Mouse (Mus musculus) heart, adult 9 months (tissue): ENCODE data around the gene Dclk2.

Experiments used
- DNase-seq, 2 experiments: peaks; one replicate each; pipeline ENCODE4 v3.0.0; 2022; ENCODE audit warnings: low spot score in 2 of 2

The Dclk2 gene

DNA sequence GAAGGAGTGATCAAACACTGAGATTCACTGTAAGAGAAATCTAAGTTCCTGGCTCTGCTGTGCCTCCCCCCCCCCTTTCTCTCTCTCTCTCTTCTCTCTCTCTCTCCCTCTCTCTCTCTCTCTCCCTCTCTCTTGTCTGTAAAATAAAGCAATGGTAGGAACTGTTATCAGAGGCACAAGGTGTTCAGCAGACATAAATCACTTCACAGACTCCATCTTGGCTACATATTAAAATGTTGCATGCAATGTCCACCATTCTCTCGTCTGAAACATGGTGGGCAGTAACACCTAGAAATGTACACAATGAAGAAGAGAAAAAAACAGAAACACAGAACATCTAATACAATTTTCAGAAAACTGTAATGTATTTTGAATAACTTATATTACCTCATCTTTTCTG lies 161.3 kb downstream of the Dclk2 start:
- DNase-seq, result no peak

DNA sequence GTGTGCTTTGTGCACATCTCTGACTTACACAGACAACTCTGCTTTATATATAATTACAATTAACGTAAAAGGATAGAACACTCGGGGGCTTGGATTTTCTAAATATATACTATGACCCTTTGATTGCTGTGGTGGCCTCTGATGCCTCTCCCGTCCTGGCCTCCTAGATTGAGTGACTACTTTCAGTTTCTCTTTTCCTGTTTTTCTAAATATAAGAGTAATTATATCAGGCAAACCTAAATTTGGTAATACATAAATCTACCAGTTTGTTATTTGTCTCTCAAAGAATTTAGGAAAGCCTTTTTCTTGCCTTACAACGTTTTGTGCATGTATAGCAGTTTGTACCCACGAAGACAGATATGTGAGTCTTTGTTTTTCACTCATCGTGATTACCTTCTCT lies 161.9 kb downstream of the Dclk2 start:
- no peak for DNase-seq

DNA sequence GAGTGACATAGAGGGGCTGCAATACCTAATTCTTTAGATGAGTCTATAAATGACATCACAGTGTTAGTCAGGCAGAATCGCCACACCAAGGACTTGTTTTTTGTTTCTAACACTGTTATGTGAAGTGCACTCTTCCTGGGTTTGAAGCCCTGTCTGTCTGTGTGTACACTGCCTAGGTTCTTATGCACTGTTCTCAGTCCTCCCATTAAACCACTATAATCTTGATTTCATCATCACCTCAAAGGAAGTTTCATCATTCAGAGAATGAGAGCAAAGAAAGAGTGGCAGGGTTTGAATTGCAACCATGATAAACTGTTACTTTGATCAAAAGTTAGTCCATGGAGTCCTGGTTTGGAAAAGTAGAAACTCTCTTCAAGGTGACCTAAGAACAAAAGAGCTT lies 164.1 kb downstream of the Dclk2 start:
- no peak for DNase-seq

DNA sequence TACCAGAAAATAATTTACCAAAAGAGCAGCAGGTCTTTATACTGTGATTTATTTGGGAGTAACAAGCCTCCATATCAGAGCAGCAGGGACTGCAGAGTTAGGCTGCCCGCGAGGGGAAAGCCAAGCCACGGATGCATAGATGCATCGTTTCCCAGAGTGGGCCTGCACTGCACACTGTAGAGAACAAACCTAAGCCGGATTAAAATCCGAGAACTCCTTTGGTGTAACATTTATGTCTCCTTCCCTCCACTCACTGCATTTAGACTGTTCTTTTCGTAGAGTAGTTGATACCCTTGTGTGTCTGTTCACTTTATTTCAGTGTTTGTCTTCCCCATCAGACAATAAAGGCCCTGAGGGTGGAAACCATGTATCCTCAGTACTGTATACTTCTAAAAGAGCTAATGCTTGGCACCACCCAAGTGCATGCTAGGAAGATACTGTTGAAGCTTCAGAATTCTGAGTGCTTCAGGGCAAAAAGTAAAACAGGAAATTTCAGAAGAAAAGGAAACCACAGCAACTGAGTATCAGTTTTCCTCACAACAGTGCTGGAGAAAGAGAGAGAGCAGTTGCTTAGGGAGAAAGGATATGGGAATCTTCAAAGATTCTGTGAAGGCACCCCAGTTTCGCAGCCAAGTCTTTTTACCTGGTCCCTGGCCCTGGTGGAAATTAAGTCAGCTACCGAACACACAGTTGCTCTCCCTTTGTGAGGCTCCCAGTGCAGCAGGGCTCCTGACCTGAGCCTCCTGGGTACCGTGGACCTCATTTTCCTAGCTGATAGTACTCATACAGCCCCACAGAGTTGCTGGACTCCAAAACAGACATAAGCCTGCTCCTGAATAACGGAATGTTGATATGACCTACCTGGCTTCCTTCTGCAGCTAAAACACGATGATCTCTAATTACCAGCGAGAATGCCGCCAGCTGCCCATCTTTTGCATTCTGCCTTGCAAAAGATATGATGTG lies 165.8 kb downstream of the Dclk2 start:
- DNase-seq, result no peak

DNA sequence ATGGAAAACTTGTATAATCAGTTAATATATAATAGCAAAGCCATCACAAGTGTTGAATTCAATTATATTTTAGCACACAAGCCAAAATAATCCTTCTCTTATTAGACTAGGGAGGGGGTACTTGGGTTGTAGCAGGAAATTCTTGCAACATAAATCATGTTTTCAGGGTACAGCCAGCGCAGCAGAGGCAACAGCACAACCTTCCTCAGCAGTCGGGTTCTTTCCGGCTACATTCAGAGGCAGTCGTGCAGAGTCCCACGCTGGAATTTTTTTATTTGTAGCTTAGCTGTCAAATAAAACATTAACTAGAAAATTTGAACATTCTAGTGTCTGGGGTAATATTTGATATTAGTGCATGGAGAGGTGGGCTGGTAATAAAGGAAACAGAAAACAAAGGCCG lies 166.5 kb downstream of the Dclk2 start:
- DNase-seq, result no peak

DNA sequence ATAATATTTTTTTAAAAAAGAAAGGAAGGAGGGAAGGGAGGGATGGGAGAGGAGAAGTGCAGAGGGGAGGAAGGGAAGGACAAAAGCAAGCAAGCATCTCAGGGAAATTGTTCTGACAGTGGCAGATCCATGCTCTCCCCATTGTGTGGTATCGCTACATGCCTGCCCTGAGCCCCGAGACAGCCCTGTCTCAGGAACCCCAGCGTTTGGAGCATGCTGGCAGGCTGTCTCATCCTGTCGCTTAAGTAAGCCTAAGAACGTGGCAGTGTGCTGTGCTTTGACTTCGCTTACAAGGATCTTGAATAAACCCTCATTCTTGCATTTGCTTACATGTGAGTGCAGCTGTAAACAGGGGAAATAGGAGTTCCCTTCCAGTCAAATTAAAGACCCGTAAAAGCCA lies 170.0 kb downstream of the Dclk2 start:
- DNase-seq, result no peak

DNA sequence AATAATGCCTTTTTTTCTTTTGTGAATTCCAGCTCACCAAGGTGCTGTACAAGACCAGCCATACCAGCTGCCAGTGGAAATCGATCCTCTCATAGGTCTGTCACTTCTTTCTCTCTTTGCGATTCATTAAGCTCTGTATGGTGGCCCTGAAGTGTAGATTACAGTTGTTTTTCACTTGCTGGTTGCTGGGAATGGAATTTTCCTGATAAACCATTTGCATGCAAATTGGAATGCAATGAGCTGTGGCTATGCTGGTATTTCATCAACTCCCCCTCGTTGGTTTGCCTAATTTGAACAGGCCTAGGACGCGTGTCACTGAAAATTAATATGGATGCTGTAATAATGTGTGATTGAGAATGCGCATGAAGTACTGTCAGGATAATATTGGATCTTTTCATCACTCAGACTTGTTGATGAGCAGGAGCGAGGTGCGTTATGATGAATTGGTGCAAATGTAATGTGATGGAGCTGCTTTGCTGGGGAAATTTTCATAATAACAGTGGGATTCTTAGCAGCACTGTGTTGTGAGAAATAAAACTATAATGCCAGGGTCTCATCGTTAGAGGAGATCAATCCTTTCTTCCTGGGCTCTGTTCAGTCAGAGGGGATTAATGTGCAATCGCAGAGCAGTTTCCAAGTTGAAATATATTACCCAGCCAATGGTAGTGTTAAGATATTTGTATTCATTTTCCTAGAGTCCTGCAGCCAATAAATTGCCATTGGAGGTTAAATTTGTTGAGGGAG lies 174.7 kb downstream of the Dclk2 start:
- no peak for DNase-seq

DNA sequence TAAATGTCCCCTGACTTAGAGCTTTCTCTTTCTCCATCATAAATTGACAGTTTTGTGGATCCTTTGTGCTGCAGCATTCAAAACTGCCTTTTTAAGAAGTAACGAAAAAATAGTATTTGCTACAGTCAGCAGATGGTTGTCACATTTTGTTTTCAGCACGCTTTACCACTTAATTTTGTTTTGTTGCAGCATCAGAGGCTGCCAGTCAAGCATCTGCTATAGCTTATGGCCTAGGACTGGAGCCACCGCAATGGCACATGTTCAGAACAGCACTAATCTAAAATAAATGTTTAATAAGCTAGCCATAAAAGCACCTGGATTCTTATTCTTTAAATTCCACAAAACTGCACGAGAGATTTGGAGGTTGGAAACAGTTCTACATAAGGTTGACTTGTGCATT lies 175.3 kb downstream of the Dclk2 start:
- DNase-seq, result no peak

DNA sequence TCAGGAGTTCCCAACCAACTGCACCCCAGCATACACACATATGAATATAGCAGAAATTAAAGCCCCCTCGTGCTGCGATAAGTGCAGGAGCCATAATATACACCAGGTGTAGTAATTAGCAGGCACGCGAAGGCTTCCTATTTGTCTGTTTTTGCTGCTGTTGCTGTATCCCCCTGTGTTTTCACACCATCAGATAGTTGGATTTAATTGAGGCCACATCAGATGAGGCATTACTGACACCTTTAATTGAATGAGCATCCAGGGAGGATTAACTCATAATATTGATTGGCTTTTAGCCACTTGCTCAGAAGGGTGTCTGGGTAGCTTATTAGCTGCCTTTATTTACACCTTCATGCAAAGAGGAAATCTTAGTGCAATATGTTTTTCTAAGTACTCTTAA lies 180.9 kb downstream of the Dclk2 start:
- no peak for DNase-seq

DNA sequence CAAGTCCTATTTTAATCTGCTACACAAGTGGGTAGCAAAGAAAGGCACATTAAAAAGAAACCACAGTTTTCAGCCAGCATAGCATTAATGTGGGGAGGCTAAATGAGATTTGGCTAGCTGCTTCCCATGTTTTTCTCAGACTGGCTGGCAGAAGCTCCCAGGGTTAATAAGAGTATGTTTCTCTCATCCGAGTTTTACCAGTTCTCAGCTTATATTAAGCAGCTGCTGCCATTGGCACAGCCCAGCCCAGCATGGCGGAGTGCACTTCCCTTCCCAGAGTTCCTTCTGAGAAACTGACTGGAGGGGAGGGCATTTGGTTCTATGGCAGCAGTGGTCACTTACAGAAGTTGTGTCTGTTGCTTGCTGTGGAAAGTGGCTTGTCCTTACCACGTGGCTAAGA lies 181.8 kb downstream of the Dclk2 start:
- no peak for DNase-seq
